In the genomic region with DNA sequence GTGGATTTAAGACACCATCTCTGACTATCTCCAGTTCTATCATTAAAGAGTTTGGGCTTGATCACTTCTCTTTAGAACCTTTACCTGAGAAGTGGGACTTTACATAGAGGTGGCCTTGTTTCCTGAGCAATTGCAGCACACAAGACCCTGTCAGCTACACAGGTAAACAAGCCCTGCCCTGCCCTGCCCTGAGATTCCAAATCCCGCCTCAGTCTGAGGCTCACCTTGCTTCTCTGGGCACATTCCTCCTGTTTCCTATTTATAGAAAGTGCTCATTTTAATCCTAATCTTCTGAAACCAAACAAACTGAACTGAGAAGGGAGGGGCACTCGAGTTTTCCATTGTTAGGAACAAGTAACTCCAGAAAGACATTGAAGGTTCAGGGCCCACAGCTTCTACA, we compare ENCODE assay signal across 16 mouse cellular contexts.
"Had no signal": no experiment of that assay in that cellular context is flagged by ENCODE, and none has a peak within 500 bp of the region (broad histone marks: within the 10 kb centered on the region; RNA-seq: fewer than 3 reads in every experiment).

No protein-coding gene starts in this region.

- H3K9me3 ChIP-seq: limb, embryonic 15.5 days; liver, embryonic 12.5 days; lung, embryonic 15.5 days; midbrain, embryonic 10.5 days; midbrain, embryonic 12.5 days; neural tube, embryonic 12.5 days; stomach, embryonic 15.5 days had no signal

- H3K27me3 ChIP-seq: limb, embryonic 15.5 days; liver, embryonic 12.5 days; lung, embryonic 15.5 days; midbrain, embryonic 12.5 days; neural tube, embryonic 12.5 days; stomach, embryonic 15.5 days had no signal

- DNase-seq: midbrain, embryonic 14.5 days; right cerebral cortex, postnatal 14 days; right cerebral cortex, postnatal 4 days; spleen, adult 18-20 months; thymus, adult 2 months; thymus, postnatal 25 days; thymus, postnatal 4 days had no signal

- ATAC-seq: liver, embryonic 12.5 days; midbrain, embryonic 16.5 days had no signal

- H3K36me3 ChIP-seq: limb, embryonic 15.5 days; liver, embryonic 12.5 days; lung, embryonic 15.5 days; midbrain, embryonic 10.5 days; midbrain, embryonic 12.5 days; neural tube, embryonic 12.5 days; stomach, embryonic 15.5 days had no signal

- H3K4me2 ChIP-seq: limb, embryonic 15.5 days; liver, embryonic 12.5 days; lung, embryonic 15.5 days; midbrain, embryonic 12.5 days; neural tube, embryonic 12.5 days; stomach, embryonic 15.5 days had no signal

- H3K4me1 ChIP-seq: liver, embryonic 12.5 days; midbrain, embryonic 10.5 days; midbrain, embryonic 12.5 days; neural tube, embryonic 12.5 days; stomach, embryonic 15.5 days had no signal

- H3K4me3 ChIP-seq: limb, embryonic 15.5 days; liver, embryonic 12.5 days; lung, embryonic 15.5 days; midbrain, embryonic 10.5 days; midbrain, embryonic 12.5 days; neural tube, embryonic 12.5 days; stomach, embryonic 15.5 days had no signal

- H3K27ac ChIP-seq: limb, embryonic 15.5 days; liver, embryonic 12.5 days; liver, embryonic 14.5 days; lung, embryonic 15.5 days; midbrain, embryonic 10.5 days; midbrain, embryonic 12.5 days; neural tube, embryonic 12.5 days; stomach, embryonic 15.5 days had no signal

- H3K9ac ChIP-seq: limb, embryonic 15.5 days; liver, embryonic 12.5 days; liver, embryonic 14.5 days; lung, embryonic 15.5 days; midbrain, embryonic 12.5 days; neural tube, embryonic 12.5 days; stomach, embryonic 15.5 days had no signal
